Mouse (Mus musculus): ENCODE measurements around the gene Syn3.

GRCm38 (mm10) chr10:86168084-86168483 is 330.6 kb downstream of the Syn3 start:
- TF ChIP-seq CTCF (IDR thresholded peaks at IDR 0.05; ENCODE audit: extremely low read depth, insufficient read length, insufficient replicate concordance, low read depth, low read length) (no peak), POLR2A (IDR thresholded peaks at IDR 0.05; ENCODE audit: low read depth, low read length) (no peak)

Measured in small intestine, adult 2 months (tissue).